Mouse (Mus musculus): Measurements from ENCODE around the gene Itprid1. TPM values are rescaled to one million over a fixed set of nuclear protein-coding genes. Genes with fewer than 3 reads are reported as not detected.

Gene Itprid1
- polyA plus RNA-seq, 1 experiment from 2014 or later, result 0.12 TPM

GRCm38 (mm10) chr6:56027318-56027717 is 190.6 kb downstream of the Itprid1 start:
- H3K4me2 ChIP-seq, result no peak overlapping the region
- no peak overlapping the region for H3K4me3 ChIP-seq (replicated peaks)
- no peaks in the 10 kb centered on the region for H3K27me3 ChIP-seq
- no peak overlapping the region for H3K9ac ChIP-seq
- no peak for ATAC-seq (replicated peaks; ENCODE audit: low FRiP score)
- H3K36me3 ChIP-seq, result no peaks in the 10 kb centered on the region
- H3K4me1 ChIP-seq, result no peaks in the 10 kb centered on the region
- WGBS, result 75% methylated on average over 6 of the region's 6 CpGs
- no peak overlapping the region for H3K27ac ChIP-seq
- no peaks in the 10 kb centered on the region for H3K9me3 ChIP-seq (replicated peaks)

GRCm38 (mm10) chr6:56027966-56028365 is 191.3 kb downstream of the Itprid1 start:
- H3K9ac ChIP-seq, result no peak overlapping the region
- no peak overlapping the region for H3K4me3 ChIP-seq (replicated peaks)
- H3K27me3 ChIP-seq, result no peaks in the 10 kb centered on the region
- ATAC-seq (replicated peaks; ENCODE audit: low FRiP score), result no peak
- no peaks in the 10 kb centered on the region for H3K4me1 ChIP-seq
- H3K27ac ChIP-seq, result no peak overlapping the region
- H3K36me3 ChIP-seq, result no peaks in the 10 kb centered on the region
- no peak overlapping the region for H3K4me2 ChIP-seq
- WGBS, result 88% methylated on average over 5 of the region's 5 CpGs
- no peaks in the 10 kb centered on the region for H3K9me3 ChIP-seq (replicated peaks)

Other genes with a start within 250 kb of the Itprid1 start
- gene Neurod6, start 155.6 kb upstream of the Itprid1 start, polyA plus RNA-seq (2015; fragmentation: Nextera tagmentation; extraction: Ambion mirVana), result not detected in 2 replicates
- gene Ppp1r17, start 180.6 kb downstream of the Itprid1 start, polyA plus RNA-seq (2015; fragmentation: Nextera tagmentation; extraction: Ambion mirVana), result 0.21 and 1.1 TPM in 2 replicates

All from kidney, embryonic 15.5 days (tissue).